Mouse (Mus musculus) central nervous system, embryonic 18 days (tissue): ENCODE data around the gene Gm20792. TPM values are rescaled to one million over a fixed set of nuclear protein-coding genes. Genes with fewer than 3 reads are reported as not detected.

Experiments used
- polyA plus RNA-seq: library from polyadenylated mRNA; depleted of rRNA; stranded (reverse); fragments of >200 nt; gene quantifications from 2 replicates; pipeline ENCODE4 v1.2.3, GENCODE M21; 2012; rRNA removed

The Gm20792 gene
- not detected in 2 replicates for polyA plus RNA-seq

GRCm38 (mm10) chrY:48311555-48311954, at the start of gene Gm20792:
Gene Gm20792, plus strand, starts transcription at chrY:48311855.

